Mouse (Mus musculus) C2C12 (cell line): ENCODE results near the gene Prkaa1.

Experiments
- CTCF ChIP-seq: IDR thresholded peaks from one replicate; pipeline ENCODE4 v1.5.1; 2011; ENCODE audit not compliant: control insufficient read depth, insufficient read depth, insufficient read length
- MAX ChIP-seq: IDR thresholded peaks from one replicate; pipeline ENCODE4 v1.6.1; 2011; ENCODE audit warnings: mild to moderate bottlenecking, control low read depth
- MYOG ChIP-seq: IDR thresholded peaks from one replicate; pipeline ENCODE4 v1.6.1; 2011; ENCODE audit not compliant: control insufficient read depth, insufficient read length; ENCODE audit errors: extremely low read depth
- USF1 ChIP-seq: IDR thresholded peaks from one replicate; pipeline ENCODE4 v1.6.1; 2011; ENCODE audit warnings: low read depth, mild to moderate bottlenecking, control low read depth, moderate library complexity

GRCm38 (mm10) chr15:5195987-5196514 is 52.4 kb downstream of the Prkaa1 start:
- TF ChIP-seq USF1 (no peak), CTCF (no peak), MYOG (no peak), MAX (no peak)
